28 mouse cellular contexts compared by ENCODE assay signal in the genomic region with DNA sequence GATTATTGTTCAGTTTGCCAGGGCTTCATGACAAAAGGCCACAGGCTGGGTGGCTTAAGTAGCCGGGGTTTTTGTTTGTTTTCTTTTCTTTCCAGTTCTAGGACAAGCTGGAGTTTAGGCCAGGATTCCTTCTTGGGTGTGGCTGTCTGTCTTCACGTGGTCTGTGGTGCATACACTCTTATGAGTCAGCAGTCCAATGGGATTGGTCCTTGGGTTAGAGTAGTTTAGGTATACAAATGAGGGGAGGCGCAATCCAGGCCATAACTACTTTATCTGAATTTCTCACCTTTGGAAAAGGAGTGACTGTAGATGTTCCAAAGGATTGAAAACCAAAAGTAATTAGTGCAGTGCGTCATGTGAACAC. TPM values are rescaled to one million over a fixed set of nuclear protein-coding genes. Genes with fewer than 3 reads are reported as not detected.
DNase-seq lines count a peak whose midpoint lies in the region; ATAC-seq and TF ChIP-seq lines count a peak whose summit lies in the region.
"Had no signal": no experiment of that assay in that cellular context is flagged by ENCODE, and none has a peak within 500 bp of the region (broad histone marks: within the 10 kb centered on the region; RNA-seq: fewer than 3 reads in every experiment).

No protein-coding gene starts in this region.

- no peaks in the 10 kb centered on the region for H3K27me3 ChIP-seq in heart, embryonic 12.5 days (replicated peaks)
- H3K27me3 ChIP-seq in liver, embryonic 13.5 days = no peaks in the 10 kb centered on the region
- H3K27me3 ChIP-seq: embryonic facial prominence, embryonic 15.5 days; kidney, embryonic 15.5 days; lung, embryonic 15.5 days; megakaryocyte, embryonic 14.5 days; midbrain, embryonic 15.5 days had no signal

- H3K27ac ChIP-seq in heart, embryonic 12.5 days (ENCODE audit: poor library complexity, severe bottlenecking) = no peak overlapping the region
- peak overlapping the region; percentile 95; the same call in 1 of the 2 replicates for H3K27ac ChIP-seq in ES-E14 (ENCODE audit: insufficient read depth, low read depth, low read length, poor library complexity, severe bottlenecking)
- 0 out of 2 replicates have a peak overlapping the region, but pooled peaks have one; percentile 11 for H3K27ac ChIP-seq in liver, embryonic 13.5 days
- H3K27ac ChIP-seq: heart, embryonic 10.5 days; hindbrain, postnatal 0 days; left cerebral cortex, adult 2 months; lung, embryonic 15.5 days; midbrain, embryonic 15.5 days had no signal

- intact Hi-C loops in heart, postnatal 10 days (cut with DNase I) = loop anchor here (5.0 kb wide), 1 partner anchor 45 kb away; no protein-coding TSS in a partner anchor

- H3K9ac ChIP-seq in heart, embryonic 12.5 days = no peak overlapping the region
- H3K9ac ChIP-seq in ES-E14 (ENCODE audit: insufficient read depth, low read depth, low read length, poor library complexity, severe bottlenecking) = peak overlapping the region; percentile 49; the same call in 1 of the 2 replicates
- no peak overlapping the region for H3K9ac ChIP-seq in liver, embryonic 13.5 days
- H3K9ac ChIP-seq: embryonic facial prominence, embryonic 15.5 days; kidney, embryonic 15.5 days; lung, embryonic 15.5 days; midbrain, embryonic 15.5 days had no signal

- 66% methylated on average over 4 of the region's 4 CpGs for WGBS in heart, embryonic 12.5 days
- WGBS in liver, embryonic 13.5 days (ENCODE audit: insufficient replicate concordance) = 58% methylated on average over 4 of the region's 4 CpGs

- ATAC-seq in heart, embryonic 12.5 days (ENCODE audit: insufficient number of reproducible peaks, low FRiP score) = peak; percentile 67; the same call in 1 of the 2 replicates
- ATAC-seq in liver, embryonic 13.5 days (ENCODE audit: low read depth) = peak; percentile 57; the same call in 1 of the 2 replicates
- ATAC-seq in megakaryocyte-erythroid progenitor cell, adult 5-6 weeks (replicated peaks; ENCODE audit: low FRiP score, low TSS enrichment, poor library complexity, severe bottlenecking) = no peak
- ATAC-seq: forebrain, embryonic 14.5 days; hindbrain, postnatal 0 days; midbrain, embryonic 15.5 days had no signal

- peaks cover 12% of the 10 kb centered on the region; the same call in 1 of the 2 replicates for H3K36me3 ChIP-seq in heart, embryonic 12.5 days
- H3K36me3 ChIP-seq in ES-E14 (ENCODE audit: control insufficient read depth, insufficient read depth, low read length, poor library complexity, severe bottlenecking) = peaks cover 4% of the 10 kb centered on the region; the same call in 1 of the 2 replicates
- H3K36me3 ChIP-seq in liver, embryonic 13.5 days = peaks cover 24% of the 10 kb centered on the region

- H3K4me1 ChIP-seq in heart, embryonic 12.5 days (replicated peaks) = no peaks in the 10 kb centered on the region
- peaks cover 12% of the 10 kb centered on the region in 2 experiments for H3K4me1 ChIP-seq in ES-E14 (ENCODE audit: control insufficient read depth in 2 of 2, insufficient read depth in 2 of 2, low read length in 2 of 2, poor library complexity in 1 of 2)
- H3K4me1 ChIP-seq in liver, embryonic 13.5 days (replicated peaks) = peaks cover 34% of the 10 kb centered on the region

- H3K9me3 ChIP-seq in heart, embryonic 12.5 days (replicated peaks) = no peaks in the 10 kb centered on the region
- no peaks in the 10 kb centered on the region for H3K9me3 ChIP-seq in ES-E14 (ENCODE audit: control insufficient read depth, insufficient read depth, low read depth, low read length)
- H3K9me3 ChIP-seq in liver, embryonic 13.5 days (replicated peaks) = peaks cover 5% of the 10 kb centered on the region; the same call in 1 of the 2 replicates
- H3K9me3 ChIP-seq: embryonic facial prominence, embryonic 15.5 days; G1E; heart, embryonic 10.5 days; kidney, embryonic 15.5 days; lung, embryonic 15.5 days; midbrain, embryonic 15.5 days had no signal

- no peak overlapping the region for H3K4me3 ChIP-seq in heart, embryonic 12.5 days
- no peak overlapping the region for H3K4me3 ChIP-seq in ES-E14 (ENCODE audit: insufficient read depth in 1 of 2, low read depth in 1 of 2, low read length in 2 of 2, poor library complexity in 1 of 2, severe bottlenecking in 1 of 2)
- H3K4me3 ChIP-seq in liver, embryonic 13.5 days (replicated peaks) = no peak overlapping the region
- H3K4me3 ChIP-seq: embryonic facial prominence, embryonic 15.5 days; heart, embryonic 10.5 days; kidney, embryonic 15.5 days; left cerebral cortex, adult 2 months; lung, embryonic 15.5 days; megakaryocyte, embryonic 14.5 days; midbrain, embryonic 15.5 days had no signal

- no peak for DNase-seq in heart, postnatal 10 days
- DNase-seq in 3T3-L1 (ENCODE audit: low read depth, low spot score) (peak; percentile 84), ES-E14 (ENCODE audit: low read depth, low spot score) (peak; percentile 58)
- DNase-seq in liver, embryonic 13.5 days = no peak
- DNase-seq in cerebellum, adult 8-10 months = no peak
- DNase-seq in retina, postnatal 1 day = no peak
- DNase-seq: adrenal gland, adult 8-10 months; B cell, adult 2 months; cerebellum, adult 18-20 months; cerebellum, postnatal 25 days; embryo, embryonic 11 days; kidney, adult 11 months; layer of hippocampus, adult 9-11 months; lung, postnatal 36 days; thymus, adult 2 months; thymus, postnatal 4 days had no signal

- in situ Hi-C loops in ES-E14 (cut with MboI; ENCODE audit: low sequenced_read_pairs in 2 of 2, unreplicated experiment in 2 of 2) = no loop called here

- no peak overlapping the region for H3K4me2 ChIP-seq in heart, embryonic 12.5 days
- no peak overlapping the region for H3K4me2 ChIP-seq in liver, embryonic 13.5 days
- H3K4me2 ChIP-seq: embryonic facial prominence, embryonic 15.5 days; kidney, embryonic 15.5 days; lung, embryonic 15.5 days; midbrain, embryonic 15.5 days had no signal

TF ChIP-seq in ES-E14, 5 proteins besides CTCF, POLR2A, EP300 and RAD21:
- peak; percentile 78 for TF ChIP-seq MAFK (IDR thresholded peaks at IDR 0.05; ENCODE audit: insufficient read depth, low read depth, low read length)
- no peak for TF ChIP-seq CHD2 (IDR thresholded peaks at IDR 0.05; ENCODE audit: low read depth, low read length)
- no peak for TF ChIP-seq ZNF384 (IDR thresholded peaks at IDR 0.05; ENCODE audit: low read depth, low read length)
- no peak for TF ChIP-seq ZC3H11A (IDR thresholded peaks at IDR 0.05; ENCODE audit: borderline replicate concordance, low read depth, low read length)
- no peak for TF ChIP-seq HCFC1 (IDR thresholded peaks at IDR 0.05; ENCODE audit: borderline replicate concordance, insufficient read depth, low read length)
TF ChIP-seq in ES-E14: peak in this region for 1.

RNA-seq across cellular contexts. Expression of gene Mlh3, which starts 1.4 kb away (rescaled TPM):
- 7.3 and 7.9 TPM in 2 replicates for polyA plus RNA-seq in heart, embryonic 12.5 days (2016; fragmentation: Nextera tagmentation; extraction: Ambion mirVana)
- 1 to 10 TPM; 7.1 to 8.2 TPM for total RNA-seq in heart, postnatal 10 days (2021)
- 12.6 and 13.1 TPM in 2 replicates for total RNA-seq in ES-E14 (2012; rRNA removed)
- 2.8 and 3.0 TPM in 2 replicates for polyA plus RNA-seq in liver, embryonic 13.5 days (2015; fragmentation: Nextera tagmentation; extraction: Ambion mirVana)
- total RNA-seq in megakaryocyte-erythroid progenitor cell, adult 5-6 weeks (2014; fragmentation: Nextera tagmentation) = 11.1 and 13.9 TPM in 2 replicates
- 6.8 and 12.3 TPM in 2 replicates for total RNA-seq in megakaryocyte-erythroid progenitor cell, adult 5-6 weeks (2017)

RNA-seq across cellular contexts. Expression of gene Acyp1, which starts 16.4 kb away (rescaled TPM):
- polyA plus RNA-seq in heart, embryonic 12.5 days (2016; fragmentation: Nextera tagmentation; extraction: Ambion mirVana) = 70.0 and 75.1 TPM in 2 replicates
- total RNA-seq in heart, postnatal 10 days (2021) = 10 to 100 TPM; 21.3 to 22.9 TPM
- 12.2 and 15.0 TPM in 2 replicates for total RNA-seq in ES-E14 (2012; rRNA removed)
- polyA plus RNA-seq in liver, embryonic 13.5 days (2015; fragmentation: Nextera tagmentation; extraction: Ambion mirVana) = 66.3 and 71.4 TPM in 2 replicates
- 92.9 and 101 TPM in 2 replicates for total RNA-seq in megakaryocyte-erythroid progenitor cell, adult 5-6 weeks (2014; fragmentation: Nextera tagmentation)
- total RNA-seq in megakaryocyte-erythroid progenitor cell, adult 5-6 weeks (2017) = 33.1 and 110 TPM in 2 replicates

RNA-seq across cellular contexts. Expression of gene Zc2hc1c, which starts 16.6 kb away (rescaled TPM):
- polyA plus RNA-seq in heart, embryonic 12.5 days (2016; fragmentation: Nextera tagmentation; extraction: Ambion mirVana) = 0.81 and 0.96 TPM in 2 replicates
- 1 to 10 TPM; 1.6 to 1.7 TPM for total RNA-seq in heart, postnatal 10 days (2021)
- total RNA-seq in ES-E14 (2012; rRNA removed) = 0.45 and 0.63 TPM in 2 replicates
- polyA plus RNA-seq in liver, embryonic 13.5 days (2015; fragmentation: Nextera tagmentation; extraction: Ambion mirVana) = 0.12 and 0.14 TPM in 2 replicates
- total RNA-seq in megakaryocyte-erythroid progenitor cell, adult 5-6 weeks (2014; fragmentation: Nextera tagmentation) = 0.47 TPM in 1 of 2 replicates, not detected in the other
- total RNA-seq in megakaryocyte-erythroid progenitor cell, adult 5-6 weeks (2017) = not detected in 2 replicates

RNA-seq across cellular contexts. Expression of gene Eif2b2, which starts 52.5 kb away (rescaled TPM):
- polyA plus RNA-seq in heart, embryonic 12.5 days (2016; fragmentation: Nextera tagmentation; extraction: Ambion mirVana) = 49.0 and 51.3 TPM in 2 replicates
- 10 to 100 TPM; 56.5 to 57.8 TPM for total RNA-seq in heart, postnatal 10 days (2021)
- total RNA-seq in ES-E14 (2012; rRNA removed) = 109 and 136 TPM in 2 replicates
- 49.4 and 49.9 TPM in 2 replicates for polyA plus RNA-seq in liver, embryonic 13.5 days (2015; fragmentation: Nextera tagmentation; extraction: Ambion mirVana)
- total RNA-seq in megakaryocyte-erythroid progenitor cell, adult 5-6 weeks (2014; fragmentation: Nextera tagmentation) = 95.6 and 101 TPM in 2 replicates
- 64.2 and 72.2 TPM in 2 replicates for total RNA-seq in megakaryocyte-erythroid progenitor cell, adult 5-6 weeks (2017)

Comparison
In these comparisons a context has a peak if more than half of its experiments do, and no peak if none do; other contexts are left out.
1. DNase-seq: peak in 3T3-L1 (single experiment) and ES-E14 (single experiment); none in heart, postnatal 10 days (0 of 2), liver, embryonic 13.5 days (single experiment), cerebellum, adult 8-10 months (single experiment) and retina, postnatal 1 day (single experiment).